Mouse (Mus musculus) hindbrain, embryonic 16.5 days (tissue): ENCODE measurements around the gene Mcu. TPM values are rescaled to one million over a fixed set of nuclear protein-coding genes. Genes with fewer than 3 reads are reported as not detected.

Experiments used
- ATAC-seq: fragments of 200-750 bp; cut with Nextera tagmentation; 2 replicates; pipeline ENCODE4 v1.8.0; 2017; ENCODE audit warnings: moderate TSS enrichment, moderate library complexity
- H3K27ac ChIP-seq: fragments of 300-500 bp; sonication (generic); 2 replicates; pipeline ENCODE4 v1.5.1; 2014; ENCODE audit warnings: low read depth, mild to moderate bottlenecking, control low read depth, low read length, moderate library complexity
- H3K27me3 ChIP-seq: fragments of 300-500 bp; sonication (generic); replicated peaks from 2 replicates; pipeline ENCODE4 v1.6.1; 2014; ENCODE audit warnings: low read length; ENCODE audit not compliant: control insufficient read depth, insufficient read depth
- H3K36me3 ChIP-seq: fragments of 300-500 bp; sonication (generic); 2 replicates; pipeline ENCODE4 v1.6.1; 2014; ENCODE audit warnings: mild to moderate bottlenecking, low read length, moderate library complexity, mixed read lengths; ENCODE audit not compliant: control insufficient read depth, insufficient read depth
- H3K4me1 ChIP-seq: fragments of 300-500 bp; sonication (generic); 2 replicates; pipeline ENCODE4 v1.6.1; 2014; ENCODE audit warnings: low read depth, low read length; ENCODE audit not compliant: control insufficient read depth, insufficient read depth
- H3K4me2 ChIP-seq: fragments of 300-500 bp; sonication (generic); 2 replicates; pipeline ENCODE4 v1.6.1; 2014; ENCODE audit warnings: mild to moderate bottlenecking, low read length, control low read depth, moderate library complexity
- H3K4me3 ChIP-seq: fragments of 300-500 bp; sonication (generic); 2 replicates; pipeline ENCODE4 v1.5.1; 2014; ENCODE audit warnings: mild to moderate bottlenecking, low read length, control low read depth, moderate library complexity
- H3K9ac ChIP-seq: fragments of 300-500 bp; sonication (generic); 2 replicates; pipeline ENCODE4 v1.6.1; 2014; ENCODE audit warnings: low read depth, mild to moderate bottlenecking, control low read depth, low read length, moderate library complexity
- H3K9me3 ChIP-seq: fragments of 300-500 bp; sonication (generic); 2 replicates; pipeline ENCODE4 v1.6.1; 2014; ENCODE audit warnings: mild to moderate bottlenecking, low read length, moderate library complexity; ENCODE audit not compliant: control insufficient read depth
- WGBS: fragments of 180-500 bp; shearing (Covaris S2); extraction: QIAGEN DNeasy Blood & Tissue Kit; methylation state at CpG from one replicate; pipeline ENCODE4 v1.1.7; 2014; 5-methylcytosine and 5-hydroxymethylcytosine counted together
- polyA plus RNA-seq: library from polyadenylated mRNA; unstranded; fragments of >200 nt; fragmentation: Nextera tagmentation; extraction: Ambion mirVana; gene quantifications from 2 replicates; pipeline ENCODE4 v1.2.1, GENCODE M21; 2015

The Mcu gene
- polyA plus RNA-seq, 1 experiment from 2014 or later: 35.7 TPM

DNA sequence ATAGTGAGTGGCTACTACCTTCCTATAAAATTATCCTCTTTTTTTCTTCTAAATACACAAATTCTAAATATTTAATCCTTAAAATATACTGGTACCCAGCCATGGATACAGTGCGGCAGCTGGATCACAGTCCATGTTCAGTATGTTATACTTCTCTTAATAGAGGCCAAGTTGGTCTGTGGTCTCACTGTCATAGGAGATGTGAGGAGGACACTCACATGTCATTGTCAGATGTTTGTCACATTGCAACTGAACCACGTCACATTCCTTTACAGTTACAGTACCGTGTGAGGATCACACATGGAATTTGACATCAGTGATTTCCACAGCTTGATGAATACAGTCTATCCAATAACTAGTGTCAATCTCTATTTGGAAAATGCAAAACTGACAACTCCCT lies 36.8 kb downstream of the Mcu start:
- Histone ChIP-seq H3K4me3 (no peak overlapping the region), H3K27ac (no peak overlapping the region), H3K4me1 (peaks cover 4% of the 10 kb centered on the region; the same call in 1 of the 2 replicates), H3K36me3 (no peaks in the 10 kb centered on the region), H3K9me3 (no peaks in the 10 kb centered on the region), H3K9ac (no peak overlapping the region), H3K27me3 (no peaks in the 10 kb centered on the region), H3K4me2 (no peak overlapping the region)
- 88% methylated on average over 3 of the region's 3 CpGs for WGBS
- ATAC-seq: no peak

DNA sequence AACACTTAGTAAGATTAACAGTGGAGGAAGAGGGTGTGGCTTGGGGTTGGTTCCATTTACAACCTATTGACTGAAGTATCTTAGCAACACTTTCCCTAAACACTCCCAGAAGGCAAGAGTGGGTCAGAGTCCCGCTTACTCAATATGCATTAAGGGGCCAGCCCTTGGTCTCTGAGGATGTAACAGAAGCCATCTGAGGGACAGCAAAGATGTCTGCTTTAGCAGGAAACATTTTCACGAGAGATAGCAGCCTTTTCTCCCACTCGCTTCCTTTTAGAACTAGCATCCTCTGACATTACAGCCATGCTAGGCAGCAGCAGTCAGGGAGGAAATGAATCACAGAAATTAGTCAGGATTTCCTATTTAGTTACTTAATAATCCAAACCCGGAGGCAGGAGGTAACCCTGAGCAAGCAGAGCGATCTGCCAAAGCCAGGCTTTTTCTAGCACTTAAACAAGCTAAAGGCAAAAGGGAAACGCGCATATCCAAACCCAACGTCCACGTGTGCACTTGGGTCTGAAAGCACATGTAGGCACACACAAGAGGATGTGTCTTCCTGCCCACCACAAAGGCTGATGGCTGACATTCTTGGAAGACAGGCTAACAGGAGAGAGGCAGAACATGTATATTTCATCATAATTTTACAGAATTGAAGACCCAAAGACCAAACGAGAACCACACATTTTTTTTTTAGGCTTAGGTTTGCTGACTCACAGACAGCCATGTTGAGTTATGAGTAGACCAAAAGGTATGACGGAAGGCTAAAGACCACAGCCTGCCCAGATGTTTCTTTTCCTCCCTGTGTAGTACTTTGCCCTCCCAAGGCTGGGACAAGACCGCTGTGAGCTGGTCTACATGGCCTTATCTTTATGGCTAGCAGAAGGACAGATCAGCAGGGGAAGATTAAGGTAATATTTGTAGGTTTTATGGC lies 38.4 kb downstream of the Mcu start:
- Histone ChIP-seq H3K4me2 (no peak overlapping the region), H3K27ac (no peak overlapping the region), H3K4me1 (peaks cover 4% of the 10 kb centered on the region; the same call in 1 of the 2 replicates), H3K4me3 (no peak overlapping the region), H3K36me3 (no peaks in the 10 kb centered on the region), H3K9me3 (no peaks in the 10 kb centered on the region), H3K9ac (no peak overlapping the region), H3K27me3 (no peaks in the 10 kb centered on the region)
- no peak for ATAC-seq
- whole genome bisulfite sequencing: 64% methylated on average over 12 of the region's 12 CpGs

DNA sequence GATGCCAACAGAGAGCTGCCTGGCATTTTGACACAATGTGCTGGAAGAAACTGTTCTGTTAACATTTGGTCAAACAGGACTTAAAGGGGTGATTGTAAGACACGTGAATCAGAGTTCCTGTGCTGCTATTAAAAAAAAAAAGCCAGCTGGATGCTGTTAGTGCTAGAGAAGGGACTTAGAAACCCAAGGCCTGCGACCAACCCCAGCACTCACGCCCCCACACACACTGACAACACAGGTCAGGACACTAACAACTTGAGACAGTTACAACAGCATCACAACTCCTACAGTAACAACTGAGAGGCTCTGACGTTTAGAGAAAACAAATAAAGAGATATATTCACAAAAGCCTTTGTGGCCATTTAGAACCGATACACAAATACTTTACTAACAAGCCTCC lies 40.2 kb downstream of the Mcu start:
- ATAC-seq: no peak
- peaks cover 4% of the 10 kb centered on the region; the same call in 1 of the 2 replicates for H3K4me1 ChIP-seq
- H3K4me3 ChIP-seq: no peak overlapping the region
- H3K27ac ChIP-seq: no peak overlapping the region
- no peaks in the 10 kb centered on the region for H3K27me3 ChIP-seq
- WGBS: 58% methylated on average over 5 of the region's 5 CpGs
- H3K9ac ChIP-seq: no peak overlapping the region
- no peaks in the 10 kb centered on the region for H3K9me3 ChIP-seq
- no peaks in the 10 kb centered on the region for H3K36me3 ChIP-seq
- no peak overlapping the region for H3K4me2 ChIP-seq

DNA sequence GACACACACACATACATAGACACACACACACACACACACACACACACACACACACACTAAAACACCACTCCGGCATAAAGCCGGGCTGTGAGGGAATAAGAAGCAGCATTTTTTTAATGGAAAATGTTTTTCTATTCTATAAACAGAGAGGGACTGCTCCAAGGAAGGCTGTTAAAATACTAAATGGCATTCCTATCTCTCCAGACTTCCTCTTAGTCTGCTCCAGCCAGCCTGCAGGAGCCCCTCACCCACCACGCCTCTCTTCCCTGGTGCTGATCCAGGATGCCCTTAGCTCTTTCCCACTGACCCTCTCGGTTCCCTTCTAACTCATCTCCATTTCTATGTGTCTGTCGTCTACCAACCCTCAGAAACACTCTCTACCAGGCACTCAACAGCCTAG lies 44.5 kb downstream of the Mcu start:
- Histone ChIP-seq H3K4me1 (peaks cover 4% of the 10 kb centered on the region; the same call in 1 of the 2 replicates), H3K36me3 (no peaks in the 10 kb centered on the region), H3K27me3 (no peaks in the 10 kb centered on the region), H3K9ac (no peak overlapping the region), H3K27ac (no peak overlapping the region), H3K4me3 (no peak overlapping the region), H3K4me2 (no peak overlapping the region), H3K9me3 (no peaks in the 10 kb centered on the region)
- ATAC-seq: no peak
- 87% methylated on average over 5 of the region's 5 CpGs for WGBS

DNA sequence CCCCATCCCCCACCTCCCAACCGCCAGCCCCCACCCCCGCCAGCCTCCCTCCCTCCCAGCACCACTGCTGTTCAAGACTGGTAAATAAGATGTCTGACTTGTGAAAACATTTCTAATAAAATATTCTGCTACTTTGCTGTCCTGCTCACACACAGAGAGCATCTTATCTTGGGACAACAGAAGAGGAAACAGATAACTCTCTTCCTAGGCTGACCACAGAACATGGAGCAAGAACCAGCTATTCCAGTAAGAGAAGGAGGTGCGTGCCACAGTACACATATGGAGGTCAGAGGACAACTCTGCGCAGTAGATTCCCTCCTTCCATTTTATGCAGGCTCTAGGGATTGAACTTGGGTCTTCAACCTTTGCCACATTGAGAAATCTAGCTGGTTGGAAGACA lies 45.2 kb downstream of the Mcu start:
- H3K4me3 ChIP-seq: no peak overlapping the region
- 0 out of 2 replicates have a peak, but pooled peaks cover 2% of the 10 kb centered on the region for H3K4me1 ChIP-seq
- H3K9ac ChIP-seq: no peak overlapping the region
- no peaks in the 10 kb centered on the region for H3K9me3 ChIP-seq
- H3K27me3 ChIP-seq: no peaks in the 10 kb centered on the region
- no peak overlapping the region for H3K27ac ChIP-seq
- WGBS: 90% methylated on average over 4 of the region's 4 CpGs
- no peaks in the 10 kb centered on the region for H3K36me3 ChIP-seq
- ATAC-seq: no peak
- no peak overlapping the region for H3K4me2 ChIP-seq

DNA sequence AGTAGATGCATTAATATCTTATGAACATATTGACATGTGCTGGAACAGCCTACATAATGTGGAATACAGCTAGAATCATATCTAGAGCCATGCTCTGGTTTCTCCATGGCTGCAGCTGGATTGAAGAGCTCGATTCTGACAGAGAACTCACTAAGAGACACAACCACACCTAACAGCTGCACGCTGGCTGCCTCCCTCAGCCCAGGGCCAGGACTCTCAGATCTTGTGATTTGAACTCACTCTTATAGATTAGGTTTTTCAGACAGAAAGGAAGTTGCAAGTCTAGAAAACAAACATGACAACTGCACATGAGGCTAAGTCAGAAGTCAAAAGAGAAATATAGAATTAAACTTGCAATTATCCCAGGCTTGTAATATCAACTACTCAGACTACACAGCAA lies 45.7 kb downstream of the Mcu start:
- WGBS: 87% methylated on average over 2 of the region's 2 CpGs
- no peak overlapping the region for H3K9ac ChIP-seq
- no peaks in the 10 kb centered on the region for H3K9me3 ChIP-seq
- no peak overlapping the region for H3K4me3 ChIP-seq
- ATAC-seq: no peak
- H3K4me2 ChIP-seq: no peak overlapping the region
- H3K27ac ChIP-seq: no peak overlapping the region
- no peaks in the 10 kb centered on the region for H3K4me1 ChIP-seq
- H3K36me3 ChIP-seq: no peaks in the 10 kb centered on the region
- no peaks in the 10 kb centered on the region for H3K27me3 ChIP-seq

DNA sequence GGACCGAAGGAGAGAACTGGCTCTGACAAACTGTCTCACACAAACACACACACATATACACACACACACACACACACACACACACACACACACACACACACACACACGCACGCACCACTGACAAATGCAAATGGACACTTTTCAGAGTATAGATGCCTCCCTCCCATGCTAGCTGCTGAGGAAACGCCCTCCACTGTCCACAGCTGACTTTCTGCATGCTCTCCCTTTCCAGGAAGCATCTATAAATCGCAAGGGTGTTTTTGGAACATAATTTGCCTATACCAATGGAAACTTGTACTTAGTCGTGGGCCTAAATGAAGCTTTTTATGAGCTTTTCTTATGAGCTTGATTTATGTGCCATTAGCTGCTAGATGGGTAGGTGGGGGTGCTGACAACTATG lies 46.1 kb downstream of the Mcu start:
- Histone ChIP-seq H3K27me3 (no peaks in the 10 kb centered on the region), H3K4me3 (no peak overlapping the region), H3K4me2 (no peak overlapping the region), H3K4me1 (no peaks in the 10 kb centered on the region), H3K9me3 (no peaks in the 10 kb centered on the region), H3K36me3 (no peaks in the 10 kb centered on the region), H3K9ac (no peak overlapping the region), H3K27ac (no peak overlapping the region)
- ATAC-seq: no peak
- 84% methylated on average over 6 of the region's 6 CpGs for WGBS

DNA sequence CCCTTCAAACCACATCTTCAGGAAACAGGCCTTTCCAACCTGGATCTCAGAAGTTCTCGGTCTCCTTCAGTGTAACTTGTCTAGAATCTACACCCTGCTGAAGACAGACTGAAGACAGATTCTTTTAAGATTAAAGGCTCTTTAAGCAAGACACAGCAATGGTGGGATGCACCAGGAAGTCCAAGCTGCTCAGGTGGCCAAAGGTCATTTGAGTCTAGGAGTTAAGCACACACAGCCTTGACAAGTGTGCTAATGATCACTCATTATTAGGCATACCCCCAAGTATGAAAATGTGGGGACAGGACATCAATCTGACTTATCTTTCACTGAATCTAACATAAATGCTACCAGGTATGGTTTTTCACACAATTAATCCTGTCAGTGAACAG lies 47.0 kb downstream of the Mcu start:
- no peak for ATAC-seq
- Histone ChIP-seq H3K4me3 (no peak overlapping the region), H3K27me3 (no peaks in the 10 kb centered on the region), H3K36me3 (no peaks in the 10 kb centered on the region), H3K27ac (no peak overlapping the region), H3K4me2 (no peak overlapping the region), H3K9ac (no peak overlapping the region), H3K4me1 (no peaks in the 10 kb centered on the region), H3K9me3 (no peaks in the 10 kb centered on the region)
- 92% methylated on average over 1 of the region's 1 CpGs for WGBS

DNA sequence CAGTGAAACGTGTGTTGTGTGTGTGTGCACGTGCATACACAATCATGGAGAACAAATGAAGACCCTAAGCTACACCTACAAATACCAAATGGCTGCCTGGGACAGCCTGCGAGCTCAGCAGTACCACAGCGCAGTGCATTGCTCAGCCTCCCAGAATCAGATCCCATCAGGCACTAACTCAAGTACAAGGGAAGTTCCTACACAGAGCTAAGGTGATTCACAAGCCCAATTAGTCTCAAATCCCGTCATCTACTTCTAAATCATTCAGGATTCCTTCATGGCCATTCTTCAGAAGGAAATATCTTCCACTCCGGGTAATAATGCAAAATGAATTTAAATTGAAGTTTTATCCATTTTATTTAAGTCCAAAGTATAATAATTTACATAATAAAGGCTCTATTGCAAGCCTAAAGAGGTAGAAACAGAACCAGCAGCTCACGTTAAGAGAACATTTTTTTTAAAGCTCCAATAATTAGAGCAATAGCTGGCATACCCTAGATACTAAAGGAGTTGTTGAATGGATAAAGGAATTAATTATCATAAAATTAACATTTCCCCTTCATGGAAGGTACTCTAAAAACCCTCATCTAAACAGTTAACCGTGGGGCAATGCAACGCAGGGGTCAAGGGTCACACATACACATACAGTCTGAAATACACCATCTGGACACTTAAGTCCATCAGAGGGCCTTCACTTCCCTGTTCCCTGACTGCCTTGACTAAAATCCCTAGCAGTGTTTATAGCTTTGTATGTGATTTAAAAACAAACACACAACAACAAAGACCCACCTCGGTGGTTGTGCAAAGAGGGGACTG lies 47.6 kb downstream of the Mcu start:
- Histone ChIP-seq H3K4me3 (no peak overlapping the region), H3K27me3 (no peaks in the 10 kb centered on the region), H3K36me3 (no peaks in the 10 kb centered on the region), H3K27ac (no peak overlapping the region), H3K9ac (no peak overlapping the region), H3K9me3 (no peaks in the 10 kb centered on the region), H3K4me1 (no peaks in the 10 kb centered on the region), H3K4me2 (no peak overlapping the region)
- 58% methylated on average over 10 of the region's 10 CpGs for WGBS
- ATAC-seq: no peak
